Mouse (Mus musculus): ENCODE results near the gene Polr3e. TPM values are rescaled to one million over a fixed set of nuclear protein-coding genes. Genes with fewer than 3 reads are reported as not detected.

Gene Polr3e
- polyA plus RNA-seq, 1 experiment from 2014 or later: 9.3 TPM

GRCm38 (mm10) chr7:120991191-120991590, 73.6 kb downstream of the Polr3e start:
- no peak overlapping the region for H3K4me2 ChIP-seq (ENCODE audit: low read depth, low read length)
- TF ChIP-seq EP300 (IDR thresholded peaks at IDR 0.05; ENCODE audit: low read depth) (no peak), CTCF (IDR thresholded peaks at IDR 0.05; ENCODE audit: low read depth) (no peak)
- ATAC-seq (no peak), DNase-seq (no peak)
- no peaks in the 10 kb centered on the region for H3K36me3 ChIP-seq (replicated peaks; ENCODE audit: insufficient read depth, low read length)
- H3K27ac ChIP-seq (ENCODE audit: low read depth): no peak overlapping the region
- H3K27me3 ChIP-seq (ENCODE audit: insufficient read depth, low read length): no peaks in the 10 kb centered on the region
- no peak overlapping the region for H3K4me3 ChIP-seq (ENCODE audit: low read depth, low read length)
- WGBS (ENCODE audit: insufficient replicate concordance): 74% methylated on average over 8 of the region's 8 CpGs
- H3K9ac ChIP-seq (replicated peaks): no peak overlapping the region
- no peaks in the 10 kb centered on the region for H3K9me3 ChIP-seq (ENCODE audit: low read length)
- no peaks in the 10 kb centered on the region for H3K4me1 ChIP-seq (ENCODE audit: insufficient read depth)

Other genes starting within 250 kb of the Polr3e start
- gene Pdzd9, start 247.4 kb upstream of the Polr3e start, polyA plus RNA-seq (2015; fragmentation: Nextera tagmentation; extraction: Ambion mirVana): 0.09 and 0.21 TPM in 2 replicates
- gene Mosmo, start 240.1 kb upstream of the Polr3e start, polyA plus RNA-seq (2015; fragmentation: Nextera tagmentation; extraction: Ambion mirVana): 4.9 and 6.6 TPM in 2 replicates
- 0.04 and 0.12 TPM in 2 replicates for gene Vwa3a, start 178.4 kb upstream of the Polr3e start, polyA plus RNA-seq (2015; fragmentation: Nextera tagmentation; extraction: Ambion mirVana)
- gene Gm5737, start 105.4 kb upstream of the Polr3e start, polyA plus RNA-seq (2015; fragmentation: Nextera tagmentation; extraction: Ambion mirVana): not detected in 2 replicates
- gene Eef2k, start 74.9 kb upstream of the Polr3e start, polyA plus RNA-seq (2015; fragmentation: Nextera tagmentation; extraction: Ambion mirVana): 14.4 and 19.5 TPM in 2 replicates
- gene Cdr2, start 64.6 kb downstream of the Polr3e start, polyA plus RNA-seq (2015; fragmentation: Nextera tagmentation; extraction: Ambion mirVana): 18.1 and 21.2 TPM in 2 replicates
- 0.08 TPM in 1 of 2 replicates, not detected in the other for gene Mfsd13b, start 64.8 kb downstream of the Polr3e start, polyA plus RNA-seq (2015; fragmentation: Nextera tagmentation; extraction: Ambion mirVana)
- 34.9 and 36.4 TPM in 2 replicates for gene Mettl9, start 116.7 kb downstream of the Polr3e start, polyA plus RNA-seq (2015; fragmentation: Nextera tagmentation; extraction: Ambion mirVana)
- gene Igsf6, start 156.8 kb downstream of the Polr3e start, polyA plus RNA-seq (2015; fragmentation: Nextera tagmentation; extraction: Ambion mirVana): 12.4 and 14.6 TPM in 2 replicates
- gene Otoa, start 163.9 kb downstream of the Polr3e start, polyA plus RNA-seq (2015; fragmentation: Nextera tagmentation; extraction: Ambion mirVana): 0.04 TPM in 1 of 2 replicates, not detected in the other

All from liver, postnatal 0 days (tissue).